Mouse (Mus musculus) stomach, embryonic 16.5 days (tissue): ENCODE measurements around the gene Bmp7. TPM values are rescaled to one million over a fixed set of nuclear protein-coding genes. Genes with fewer than 3 reads are reported as not detected.

Source experiments
- ATAC-seq: fragments of 200-750 bp; cut with Nextera tagmentation; 2 replicates; pipeline ENCODE4 v1.8.0; 2017; ENCODE audit warnings: moderate number of reproducible peaks, moderate TSS enrichment; ENCODE audit not compliant: insufficient read depth, low FRiP score
- H3K27ac ChIP-seq: fragments of 300-500 bp; sonication (generic); 2 replicates; pipeline ENCODE4 v1.5.1; 2014; ENCODE audit warnings: low read length
- H3K27me3 ChIP-seq: fragments of 300-500 bp; sonication (generic); 2 replicates; pipeline ENCODE4 v1.6.1; 2014; ENCODE audit warnings: low read length, control low read depth, mixed read lengths; ENCODE audit not compliant: control insufficient read depth, insufficient read depth
- H3K36me3 ChIP-seq: fragments of 300-500 bp; sonication (generic); 2 replicates; pipeline ENCODE4 v1.6.1; 2014; ENCODE audit warnings: low read length; ENCODE audit not compliant: control insufficient read depth, insufficient read depth
- H3K4me1 ChIP-seq: fragments of 300-500 bp; sonication (generic); 2 replicates; pipeline ENCODE4 v1.6.1; 2014; ENCODE audit warnings: low read length, control low read depth, mixed read lengths; ENCODE audit not compliant: control insufficient read depth, insufficient read depth
- H3K4me2 ChIP-seq: fragments of 300-500 bp; sonication (generic); 2 replicates; pipeline ENCODE4 v1.6.1; 2014; ENCODE audit warnings: low read depth, low read length, mixed read lengths
- H3K4me3 ChIP-seq: fragments of 300-500 bp; sonication (generic); replicated peaks from 2 replicates; pipeline ENCODE4 v1.5.1; 2014; ENCODE audit warnings: mild to moderate bottlenecking, low read length
- H3K9ac ChIP-seq: fragments of 300-500 bp; sonication (generic); 2 replicates; pipeline ENCODE4 v1.6.1; 2014; ENCODE audit warnings: low read length
- H3K9me3 ChIP-seq: fragments of 300-500 bp; sonication (generic); replicated peaks from 2 replicates; pipeline ENCODE4 v1.6.1; 2016; ENCODE audit warnings: low read length, control low read depth; ENCODE audit not compliant: control insufficient read depth
- WGBS: fragments of 180-500 bp; shearing (Covaris S2); extraction: QIAGEN DNeasy Blood & Tissue Kit; methylation state at CpG from one replicate; pipeline ENCODE4 v1.1.7; 2014; 5-methylcytosine and 5-hydroxymethylcytosine counted together
- microRNA-seq: library from miRNA; unstranded; fragments of <30 nt; microRNA quantifications from one replicate; pipeline ENCODE4, GENCODE M21; 2016
- polyA plus RNA-seq: library from polyadenylated mRNA; unstranded; fragments of >200 nt; fragmentation: Nextera tagmentation; extraction: Ambion mirVana; gene quantifications from 2 replicates; pipeline ENCODE4 v1.2.1, GENCODE M21; 2015

The Bmp7 gene
- polyA plus RNA-seq, 1 experiment from 2014 or later = 15.7 TPM

DNA sequence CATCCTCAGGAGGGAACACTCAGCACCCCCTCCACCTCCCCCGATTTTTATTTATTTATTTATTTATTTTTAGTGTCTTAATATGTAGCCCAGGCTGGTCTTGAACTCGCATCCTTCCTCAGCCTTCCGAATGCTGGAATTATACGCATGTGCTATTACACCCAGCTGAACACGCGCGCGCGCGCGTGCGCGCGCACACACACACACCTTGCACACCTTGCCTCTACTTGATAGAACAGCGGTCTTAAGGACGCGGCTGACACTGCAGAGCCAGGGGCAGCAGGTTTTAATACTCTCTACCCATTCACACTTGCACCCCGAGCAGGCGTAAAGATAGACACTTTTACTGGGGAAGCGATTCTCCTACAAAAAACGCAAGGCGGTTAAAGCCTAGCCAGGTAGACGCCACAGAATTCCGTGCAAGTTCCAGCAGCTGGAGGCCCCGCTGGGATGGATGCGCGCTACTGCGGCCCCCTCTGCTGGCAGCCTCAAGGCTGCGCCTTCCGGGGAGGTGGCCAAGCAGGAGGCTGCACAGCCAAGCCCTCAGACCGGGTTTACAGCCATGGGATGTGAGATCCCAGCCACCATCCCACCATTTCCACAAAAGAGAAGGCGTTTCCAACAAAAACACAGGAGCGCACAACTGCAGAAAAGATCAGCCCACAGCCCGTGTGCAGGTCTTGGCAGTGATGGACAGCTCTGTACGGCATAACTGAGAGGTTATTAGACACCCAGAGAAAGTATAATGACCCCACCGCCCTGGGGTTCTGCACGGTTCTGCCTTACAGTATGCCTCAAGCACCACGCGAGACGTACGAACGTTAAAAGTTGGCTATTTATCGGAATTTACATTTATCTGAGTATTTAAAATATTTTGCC, 115.0 kb downstream of the Bmp7 start:
- WGBS = 16% methylated on average over 43 of the region's 43 CpGs
- peak overlapping the region; percentile 47; the same call in 1 of the 2 replicates for H3K27ac ChIP-seq
- H3K4me1 ChIP-seq = no peaks in the 10 kb centered on the region
- H3K36me3 ChIP-seq = no peaks in the 10 kb centered on the region
- peak; percentile 49; the same call in 1 of the 2 replicates for ATAC-seq
- peak overlapping the region; percentile 23 for H3K4me3 ChIP-seq
- no peaks in the 10 kb centered on the region for H3K9me3 ChIP-seq
- H3K4me2 ChIP-seq = peak overlapping the region; percentile 47
- peaks cover 4% of the 10 kb centered on the region; the same call in 1 of the 2 replicates for H3K27me3 ChIP-seq
- H3K9ac ChIP-seq = peak overlapping the region; percentile 46; the same call in 1 of the 2 replicates

DNA sequence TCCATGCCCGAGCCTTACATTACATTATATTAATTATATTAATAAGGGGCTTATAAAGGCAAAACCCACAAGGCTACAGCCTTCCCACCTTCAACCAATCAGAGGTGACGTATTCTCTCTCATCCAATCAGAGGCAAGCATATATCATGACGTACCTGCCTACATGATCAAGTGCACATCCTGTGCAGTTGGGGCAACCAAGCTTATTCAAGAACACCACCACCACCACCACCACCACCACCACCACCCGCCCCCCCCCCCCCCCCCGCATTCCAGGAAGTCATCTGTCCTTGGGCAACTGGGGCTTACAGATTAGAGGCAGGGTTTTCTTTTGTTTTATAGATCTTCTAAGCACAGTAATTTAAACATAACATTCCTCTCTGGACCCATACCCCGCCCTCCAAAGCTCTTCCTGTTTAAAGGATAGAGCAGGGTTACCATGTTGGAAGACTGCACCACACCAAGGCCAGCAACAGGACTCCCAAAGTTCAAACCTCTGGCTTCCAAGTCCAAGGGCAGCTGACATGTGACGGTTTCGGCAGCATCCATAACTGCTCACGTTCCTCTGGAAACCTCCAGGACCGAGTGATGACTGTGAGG, 121.4 kb downstream of the Bmp7 start:
- 84% methylated on average over 8 of the region's 10 CpGs for WGBS
- no peaks in the 10 kb centered on the region for H3K9me3 ChIP-seq
- no peak overlapping the region for H3K9ac ChIP-seq
- no peak overlapping the region for H3K4me3 ChIP-seq
- no peaks in the 10 kb centered on the region for H3K27me3 ChIP-seq
- no peak for ATAC-seq
- no peaks in the 10 kb centered on the region for H3K36me3 ChIP-seq
- H3K4me1 ChIP-seq = no peaks in the 10 kb centered on the region
- H3K4me2 ChIP-seq = no peak overlapping the region
- no peak overlapping the region for H3K27ac ChIP-seq

Small RNAs within 50 kb of the gene (microRNA-seq; reads per million reads assigned to microRNA genes)
- gene Gm22773 = not detected

Other genes with a start within 250 kb of the Bmp7 start
- 0.44 and 0.86 TPM in 2 replicates for gene Spo11, start 37.4 kb upstream of the Bmp7 start, polyA plus RNA-seq
- 102 TPM in 2 replicates for gene Rae1, start 59.8 kb upstream of the Bmp7 start, polyA plus RNA-seq
- 43.9 and 49.5 TPM in 2 replicates for gene Rbm38, start 80.2 kb upstream of the Bmp7 start, polyA plus RNA-seq
- 0.17 and 0.43 TPM in 2 replicates for gene Ctcfl, start 179.2 kb upstream of the Bmp7 start, polyA plus RNA-seq
- 2.0 and 2.3 TPM in 2 replicates for gene Pck1, start 212.7 kb upstream of the Bmp7 start, polyA plus RNA-seq